Mouse (Mus musculus) bone marrow macrophage, adult 2 months (primary cell): ENCODE data around the gene Aox1.

Experiments
- CTCF ChIP-seq: IDR thresholded peaks from 2 replicates; pipeline ENCODE4 v1.5.1; 2012; ENCODE audit warnings: low read depth, mild to moderate bottlenecking, low read length, moderate library complexity
- POLR2A ChIP-seq: IDR thresholded peaks from 2 replicates; pipeline ENCODE4 v1.6.1; 2012; ENCODE audit warnings: mild to moderate bottlenecking, low read depth, low read length, borderline replicate concordance

- TF ChIP-seq POLR2A (no peak), CTCF (no peak)
Measured at GRCm38 (mm10) chr1:58018856-58019255, 10.9 kb upstream of the Aox1 start, which contains the start of gene Kctd18.
